Mouse (Mus musculus) adrenal gland, adult (tissue): ENCODE results near the gene B230307C23Rik.
A peak's percentile ranks its signal among the peaks of the same experiment; 100 is the strongest.
"Not testable (repeated sequence)": the region's sequence is repeated elsewhere in the genome, so short reads cannot be mapped to it uniquely, and the experiment has no call there.

ENCODE experiments used
- DNase-seq, 2 experiments: peaks; one replicate each; pipeline ENCODE4 v3.0.0; 2022 to 2023; ENCODE audit warnings: low spot score in 1 of 2; ENCODE audit not compliant: inconsistent age in 2 of 2

The B230307C23Rik gene

DNA sequence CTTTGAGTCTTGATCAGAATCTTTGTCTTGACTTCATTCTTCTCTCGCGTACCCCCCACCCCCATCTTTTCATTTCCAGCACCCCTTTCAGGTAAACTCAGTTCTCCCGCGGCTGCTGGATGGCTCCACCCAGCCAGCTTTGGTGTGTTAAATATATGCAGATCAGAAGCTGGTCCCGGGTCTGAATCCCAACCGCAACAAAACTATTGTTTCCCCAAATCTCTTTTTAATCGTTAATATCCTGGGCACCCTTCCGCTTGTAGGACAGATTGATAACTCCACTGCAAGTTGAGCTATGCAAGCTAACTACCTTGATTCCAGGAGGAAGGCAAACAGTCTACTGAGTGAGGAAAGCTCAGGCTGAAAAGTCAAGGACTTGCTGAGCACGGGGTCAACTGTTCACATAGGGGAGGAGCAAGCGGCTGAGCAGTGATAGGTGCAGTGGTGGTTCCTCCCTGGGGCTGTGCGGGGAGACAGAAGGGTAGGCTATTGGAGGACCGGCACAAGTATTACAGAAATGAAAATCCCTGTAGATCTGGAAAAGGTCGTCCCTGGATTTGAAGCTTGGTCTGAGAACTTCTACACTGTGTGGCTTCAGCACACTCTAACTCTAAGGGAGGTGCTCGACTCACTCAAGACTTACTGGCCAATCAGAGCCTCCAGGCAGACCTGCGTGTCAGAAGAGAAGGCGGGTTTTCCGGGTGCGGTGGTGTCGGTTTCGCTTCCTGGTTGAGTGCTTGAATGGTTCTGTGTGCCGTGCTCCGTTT, at the start of gene B230307C23Rik:
B230307C23Rik (plus strand) TSS at position 700 of the 767 bp plus-strand sequence.
- peak; percentile 92 to 97 for DNase-seq

- no peak for DNase-seq
These were observed 48.3 kb upstream of the B230307C23Rik start for GRCm38 (mm10) chr16:97948836-97949235.

DNA sequence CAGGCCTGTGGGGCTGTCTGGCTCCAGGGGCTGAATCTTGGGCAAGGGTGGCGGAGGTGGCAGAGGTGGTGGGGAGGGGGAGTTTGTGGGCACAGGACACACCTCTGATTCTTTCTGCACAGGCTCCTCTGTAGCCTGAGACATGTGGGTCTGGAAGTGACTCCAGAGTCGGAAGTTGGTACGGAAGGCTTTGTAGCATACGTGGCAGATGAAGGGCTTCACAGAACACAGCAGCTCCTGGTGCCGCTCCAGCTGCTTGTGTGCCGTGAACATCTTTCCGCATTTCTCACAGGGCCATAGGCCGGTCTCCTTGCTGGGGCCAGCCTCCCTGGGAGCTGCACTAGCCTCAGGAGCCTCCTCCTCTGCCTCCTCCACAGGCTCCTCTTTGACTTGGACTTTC, 47.1 kb upstream of the B230307C23Rik start:
- no peak for DNase-seq

DNA sequence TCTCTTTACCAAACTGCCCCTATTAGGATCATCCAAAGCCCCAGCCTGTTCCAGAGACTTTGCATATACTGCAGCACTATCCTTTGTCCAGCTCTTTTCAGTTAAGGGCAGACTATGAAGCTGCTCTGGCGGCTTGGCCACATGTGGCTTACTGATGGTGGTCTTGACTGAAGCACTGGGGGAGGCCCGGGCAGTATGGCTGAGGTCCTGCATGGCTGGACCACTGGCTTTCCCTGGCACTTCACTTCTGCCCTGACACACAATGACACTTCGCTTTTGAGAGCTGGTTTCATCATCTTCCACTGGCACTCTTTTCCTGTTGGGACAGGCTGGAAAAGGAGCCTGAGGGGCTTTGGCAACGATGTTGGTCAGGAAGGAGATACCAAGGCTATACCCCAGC, 44.7 kb upstream of the B230307C23Rik start:
- no peak for DNase-seq

- DNase-seq, result no peak
These were observed 44.3 kb upstream of the B230307C23Rik start for GRCm38 (mm10) chr16:97952801-97953200.

DNA sequence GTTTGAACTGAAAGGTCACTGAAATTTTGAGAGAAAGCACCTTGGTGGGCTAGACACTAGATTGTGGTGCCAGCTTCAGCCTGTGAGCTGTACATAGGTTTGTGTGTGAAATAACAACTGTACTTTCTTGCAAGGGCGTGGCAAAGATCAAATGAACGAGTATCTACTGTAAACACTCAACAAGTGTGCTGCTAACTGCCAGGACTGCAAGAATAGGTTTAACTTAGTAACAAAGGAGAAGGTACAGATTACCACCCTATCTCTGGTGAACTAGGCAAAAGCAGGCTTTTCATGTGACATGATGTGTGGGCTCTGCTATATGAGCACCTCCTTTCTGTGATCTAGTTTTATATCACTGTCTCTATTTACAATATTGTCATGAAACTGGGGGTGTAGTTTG, 43.8 kb upstream of the B230307C23Rik start:
- DNase-seq, result no peak

DNA sequence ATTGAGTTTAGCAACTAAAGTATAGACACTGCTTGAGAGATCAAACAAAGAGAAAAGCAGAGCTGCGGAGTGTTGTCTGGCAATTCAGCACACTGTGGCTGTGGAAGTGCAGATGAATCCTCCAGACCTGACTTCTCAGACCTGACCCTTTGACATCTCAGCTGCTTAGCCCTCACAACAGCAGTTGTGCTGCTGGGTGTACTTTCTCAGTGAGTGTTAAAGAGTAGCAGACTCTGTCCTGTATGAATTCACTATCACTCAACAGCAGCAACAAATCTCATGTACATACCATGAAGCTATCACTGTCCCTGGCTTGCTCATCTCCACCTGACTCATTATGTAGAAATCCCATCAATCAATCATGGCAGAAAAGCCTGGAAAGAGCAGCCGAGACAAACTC, 41.1 kb upstream of the B230307C23Rik start:
- DNase-seq, result peak in 1 of 2 experiments; percentile 65

DNA sequence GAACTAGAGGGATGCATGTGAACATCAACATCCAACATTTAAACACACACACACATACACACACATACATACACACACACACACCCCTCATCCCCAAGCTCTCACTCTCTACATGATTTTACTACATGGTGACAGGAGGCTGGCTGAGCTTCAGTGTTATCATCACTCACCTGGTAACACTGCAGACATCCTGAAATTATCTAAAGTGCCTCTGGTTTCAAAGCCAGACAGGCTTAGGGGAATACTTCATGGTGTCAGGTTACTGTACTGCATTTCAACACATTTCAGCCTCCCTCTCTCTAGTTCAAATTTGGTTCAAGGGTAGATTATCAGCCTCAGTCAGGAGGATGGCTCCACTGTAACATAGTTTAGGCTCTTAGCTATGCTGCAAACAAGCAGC, 39.5 kb upstream of the B230307C23Rik start:
- DNase-seq, result peak in 1 of 2 experiments; percentile 49

DNA sequence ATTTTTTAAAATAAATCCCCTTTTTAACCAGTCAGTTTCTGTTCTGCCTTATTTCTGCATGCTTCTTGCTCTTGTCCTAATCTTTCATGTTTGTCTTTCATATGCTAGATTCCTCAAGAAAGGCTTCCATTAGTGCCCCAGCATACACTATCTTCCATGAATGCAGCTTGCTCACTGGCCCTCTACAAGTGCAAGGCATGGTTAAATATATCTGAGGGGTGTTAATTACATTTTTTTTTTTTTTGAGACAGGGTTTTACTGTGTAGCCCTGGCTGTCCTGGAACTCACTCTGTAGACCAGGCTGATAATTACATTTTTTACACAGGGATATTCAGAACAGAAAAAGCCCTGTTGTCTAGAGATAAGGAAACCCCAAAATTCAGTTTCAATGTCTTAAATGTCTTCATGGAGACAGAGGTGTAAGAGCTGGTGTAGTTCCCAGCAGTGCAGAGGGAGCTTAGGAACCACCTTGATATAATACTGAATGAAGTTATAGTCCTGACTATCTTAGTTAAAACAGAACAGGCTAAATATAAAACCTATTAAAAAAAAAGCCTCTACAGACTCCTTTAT, 38.6 kb upstream of the B230307C23Rik start:
- no peak for DNase-seq

DNA sequence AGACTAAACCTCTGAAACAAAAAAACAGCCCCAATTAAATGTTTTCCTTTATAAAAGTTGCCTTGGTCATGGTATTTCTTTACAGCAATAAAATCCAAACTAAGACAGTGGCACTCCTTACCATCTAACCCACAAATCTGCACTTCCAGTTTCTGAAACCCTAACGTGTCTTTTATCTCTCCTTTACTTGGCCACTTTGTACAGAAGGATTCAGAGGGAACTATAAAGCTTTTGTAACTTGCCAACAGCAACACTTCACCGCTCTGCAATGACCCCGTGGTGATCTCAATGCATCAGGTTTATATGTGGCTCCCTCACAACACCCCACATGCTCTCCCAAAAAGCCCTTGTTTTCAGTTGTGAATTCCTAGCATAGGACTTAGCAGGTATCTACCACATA, 36.8 kb upstream of the B230307C23Rik start:
- DNase-seq, result no peak

DNA sequence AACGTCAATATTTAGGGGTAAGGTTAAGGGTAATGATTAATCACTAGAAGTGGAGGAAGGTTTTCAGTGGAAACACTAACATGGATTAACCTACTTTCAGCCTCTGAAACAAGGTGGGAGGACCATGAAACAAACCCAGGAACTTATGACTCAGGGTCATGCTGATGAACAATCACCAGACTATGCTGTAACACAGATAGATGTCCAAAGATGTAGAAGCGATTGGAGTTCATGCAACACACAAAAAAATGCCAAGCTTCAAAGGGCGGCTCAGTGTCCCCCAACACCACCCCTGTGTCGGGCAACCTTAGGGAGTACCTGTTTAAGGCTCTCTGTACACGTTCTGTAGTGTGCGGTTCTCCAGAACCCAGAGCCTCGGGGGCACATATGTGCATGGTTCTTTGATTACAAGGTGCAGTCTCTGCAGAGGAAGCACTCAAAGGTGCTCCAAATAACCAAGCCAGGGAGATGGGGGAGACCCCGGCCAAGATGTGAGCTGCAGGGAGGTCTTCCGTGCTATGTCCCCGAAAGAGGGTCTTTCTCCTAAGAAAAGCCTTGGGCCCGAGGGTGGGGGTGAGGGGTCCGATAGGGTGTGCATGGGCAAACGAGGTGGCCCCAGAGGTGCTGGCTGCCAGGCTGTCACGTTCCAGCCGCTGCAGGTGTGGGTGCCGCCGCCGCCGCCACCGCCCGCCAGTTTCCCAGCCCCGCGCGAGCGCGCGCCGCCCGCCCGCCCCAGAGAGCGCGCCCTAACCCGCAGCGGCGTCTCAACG, 35.5 kb upstream of the B230307C23Rik start:
- peak in 1 of 2 experiments; percentile 84 for DNase-seq

GRCm38 (mm10) chr16:97962151-97962948, 34.8 kb upstream of the B230307C23Rik start, which contains the start of the genes C2cd2 and Zbtb21:
Gene C2cd2, minus strand, starts transcription at chr16:97962598.
Gene Zbtb21, minus strand, starts transcription at chr16:97962622.
- peak; percentile 98 to 99 for DNase-seq

GRCm38 (mm10) chr16:97963956-97964540, 33.1 kb upstream of the B230307C23Rik start:
- no peak for DNase-seq

- no peak for DNase-seq
These were observed 19.8 kb upstream of the B230307C23Rik start for GRCm38 (mm10) chr16:97977277-97977676.

GRCm38 (mm10) chr16:97977722-97978121, 19.4 kb upstream of the B230307C23Rik start:
- DNase-seq, result no peak

GRCm38 (mm10) chr16:97981362-97981761, 15.8 kb upstream of the B230307C23Rik start:
- DNase-seq, result no peak

GRCm38 (mm10) chr16:97984589-97984988, 12.5 kb upstream of the B230307C23Rik start:
- DNase-seq, result no peak

DNA sequence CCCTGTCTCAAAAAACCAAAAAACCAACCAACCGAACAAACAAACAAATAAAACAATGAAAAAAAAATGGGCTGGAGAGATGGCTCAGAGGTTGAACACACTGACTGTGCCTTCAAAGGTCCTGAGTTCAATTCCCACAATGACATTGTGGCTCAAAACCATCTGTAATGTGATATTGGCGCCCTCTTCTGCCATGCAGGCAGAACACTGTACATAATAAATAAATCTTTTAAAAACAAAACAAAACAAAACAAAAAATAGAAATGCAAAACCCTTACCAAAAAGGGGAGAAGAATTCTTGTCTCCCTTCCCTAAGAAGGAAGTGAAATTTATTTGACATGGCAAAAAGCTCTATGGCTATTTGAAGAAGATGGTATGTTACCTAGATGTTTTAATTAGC, 5.6 kb upstream of the B230307C23Rik start:
- no peak for DNase-seq

- DNase-seq, result not testable (repeated sequence)
These were observed 4.6 kb upstream of the B230307C23Rik start for GRCm38 (mm10) chr16:97992477-97992876.

DNA sequence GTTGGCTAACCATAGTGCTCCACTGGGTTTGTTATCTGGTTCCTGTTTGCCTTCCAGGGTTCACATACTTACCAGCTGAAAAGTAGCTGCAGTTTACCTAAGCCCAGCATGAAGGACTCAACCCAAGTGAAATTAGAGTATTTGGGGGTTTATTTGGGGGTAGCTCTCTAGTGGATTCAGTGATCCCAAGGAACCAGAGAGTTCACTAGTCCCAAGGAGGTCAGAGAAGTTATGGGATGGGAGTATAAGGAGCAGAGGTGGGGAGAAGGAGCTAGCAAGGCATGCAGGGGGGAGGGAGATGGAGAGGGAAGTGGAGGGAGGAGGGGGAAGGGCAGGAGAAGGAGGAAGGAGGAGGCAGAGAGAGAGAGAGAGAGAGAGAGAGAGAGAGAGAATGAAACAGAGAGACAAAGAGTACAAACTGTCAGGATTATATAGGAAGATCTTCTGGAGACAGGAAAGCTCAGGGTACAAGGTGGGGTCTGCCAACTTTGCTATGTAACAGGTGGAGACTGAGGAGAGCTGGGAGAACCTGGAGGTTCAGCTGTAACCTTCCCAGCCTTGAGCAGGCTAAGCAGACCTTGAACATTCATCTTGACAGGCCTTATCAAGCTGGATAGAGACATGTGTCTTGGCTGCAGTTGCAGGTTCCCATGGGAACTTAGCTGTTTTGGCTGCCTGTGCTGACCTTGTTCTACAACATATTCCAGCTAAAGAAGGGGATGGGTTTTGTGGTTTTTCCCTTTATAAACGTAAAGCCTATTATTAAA, 1.1 kb upstream of the B230307C23Rik start:
- peak; percentile 83 to 91 for DNase-seq
